Mouse (Mus musculus): Measurements from ENCODE around the gene Vsig10.
"Not testable (repeated sequence)": the region's sequence is repeated elsewhere in the genome, so short reads cannot be mapped to it uniquely, and the experiment has no call there.

Vsig10 gene

DNA sequence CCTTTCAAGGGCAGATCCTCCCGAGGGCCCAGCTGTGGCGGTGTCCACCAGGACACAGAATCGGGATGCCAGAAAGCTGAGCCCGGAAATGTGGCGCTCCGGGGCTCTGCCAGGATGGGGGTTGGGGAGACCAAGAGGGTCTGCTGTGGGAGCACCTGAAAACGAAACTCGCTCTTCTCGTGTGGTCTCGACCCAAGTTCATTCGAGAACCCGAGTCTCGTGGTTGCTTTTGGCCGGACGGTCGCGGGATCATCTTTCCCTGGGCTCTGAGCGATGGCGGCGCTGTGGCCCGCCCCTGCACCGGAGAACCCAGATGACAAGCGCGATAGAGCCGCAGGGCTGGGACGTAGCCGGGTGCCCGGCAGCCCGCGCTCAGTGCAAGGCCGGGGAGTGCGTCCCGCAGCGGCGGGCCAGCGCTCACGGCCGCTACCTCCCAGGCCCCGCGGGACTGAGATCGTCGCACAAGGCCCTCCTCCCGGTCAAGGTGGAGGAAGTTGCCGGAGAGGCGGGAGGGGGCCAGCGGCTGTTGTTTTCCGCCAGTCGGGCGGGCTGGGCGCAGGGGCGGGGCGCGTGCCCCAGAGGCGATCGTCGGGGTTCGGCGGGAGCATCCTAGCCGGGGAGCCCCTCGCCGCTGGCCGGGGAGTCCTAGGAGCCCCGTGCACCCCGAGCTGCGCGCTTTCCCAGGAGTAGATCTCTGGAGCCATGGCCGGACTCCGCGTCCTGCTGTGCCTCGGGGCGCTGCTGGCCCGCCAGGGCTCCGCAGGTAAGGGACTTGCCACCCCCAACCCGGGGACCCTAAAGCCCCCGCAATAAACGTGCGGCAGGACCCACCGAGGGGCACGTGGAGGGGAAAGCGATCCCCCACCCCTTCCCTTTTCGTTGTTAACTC, at the start of gene Vsig10:
Gene Vsig10, plus strand, starts transcription at position 343 of the 889 bp plus-strand sequence.
- peak; percentile 76 to 80 for DNase-seq (ENCODE audit: low spot score in 2 of 2)

DNA sequence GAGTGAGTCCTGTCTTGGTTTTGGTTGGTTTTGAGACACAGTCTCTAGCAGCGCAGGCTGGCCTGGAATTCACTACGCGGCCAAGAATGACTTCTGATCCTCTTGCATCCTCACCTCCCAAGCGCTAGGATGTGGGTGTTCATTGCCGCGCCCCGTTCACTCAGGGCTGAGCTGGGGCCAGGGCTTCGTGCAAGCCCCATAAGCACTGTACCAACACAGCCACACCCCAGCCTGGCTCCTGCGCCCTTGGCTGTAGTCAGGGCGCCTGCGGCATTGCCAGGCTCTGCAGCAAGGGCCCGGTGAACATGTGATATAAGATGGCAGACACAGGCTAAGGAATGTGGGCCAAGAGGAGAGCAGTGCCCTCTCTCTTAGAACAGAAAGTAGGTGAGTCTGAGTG, 49.5 kb upstream of the Vsig10 start:
- DNase-seq (ENCODE audit: low spot score in 2 of 2): no peak

GRCm38 (mm10) chr5:117271945-117272344, 46.9 kb upstream of the Vsig10 start:
- DNase-seq (ENCODE audit: low spot score in 2 of 2): no peak

- no peak for DNase-seq (ENCODE audit: low spot score in 2 of 2)
Observed at GRCm38 (mm10) chr5:117274817-117275216, 44.1 kb upstream of the Vsig10 start.

DNA sequence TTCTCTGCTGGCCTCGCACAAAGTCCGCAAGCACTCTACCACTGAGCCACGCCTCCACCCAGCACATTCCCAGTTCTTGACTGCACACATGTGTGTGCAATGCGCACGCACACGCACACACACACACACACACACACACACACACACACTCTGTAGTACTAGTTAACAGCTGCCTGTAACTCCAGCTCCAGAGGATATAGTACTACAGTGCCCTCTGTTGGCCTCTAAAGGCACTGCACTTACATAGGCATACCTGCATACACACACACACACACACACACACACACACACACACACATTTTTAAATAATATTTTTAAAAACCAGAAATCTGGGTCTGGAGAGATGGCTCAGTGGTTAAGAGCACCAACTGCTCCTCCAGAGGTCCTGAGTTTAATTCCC, 41.1 kb upstream of the Vsig10 start:
- no peak for DNase-seq (ENCODE audit: low spot score in 2 of 2)

GRCm38 (mm10) chr5:117278809-117279668, 39.8 kb upstream of the Vsig10 start:
- DNase-seq (ENCODE audit: low spot score in 2 of 2): peak in 1 of 2 experiments; percentile 18

DNA sequence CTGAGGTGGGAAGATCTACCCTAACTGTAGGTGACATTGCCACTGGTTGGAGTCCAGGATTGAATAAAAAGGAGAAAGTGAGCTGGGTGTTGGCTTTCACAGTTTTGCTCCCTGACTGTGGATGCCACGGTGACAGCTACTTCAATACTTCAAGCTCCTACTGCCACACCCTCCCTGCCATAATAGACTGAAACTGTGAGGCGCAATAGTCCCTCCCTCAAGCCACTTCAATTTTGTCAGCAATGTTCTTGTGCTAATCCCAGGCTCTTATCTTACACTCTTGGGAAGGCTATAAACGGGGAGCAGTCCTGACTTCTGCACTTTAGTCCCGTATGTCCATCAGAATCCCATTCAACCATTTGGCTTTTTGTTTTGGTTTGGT, 39.2 kb upstream of the Vsig10 start:
- DNase-seq (ENCODE audit: low spot score in 2 of 2): no peak

GRCm38 (mm10) chr5:117281536-117281935, 37.3 kb upstream of the Vsig10 start:
- DNase-seq (ENCODE audit: low spot score in 2 of 2): no peak

DNA sequence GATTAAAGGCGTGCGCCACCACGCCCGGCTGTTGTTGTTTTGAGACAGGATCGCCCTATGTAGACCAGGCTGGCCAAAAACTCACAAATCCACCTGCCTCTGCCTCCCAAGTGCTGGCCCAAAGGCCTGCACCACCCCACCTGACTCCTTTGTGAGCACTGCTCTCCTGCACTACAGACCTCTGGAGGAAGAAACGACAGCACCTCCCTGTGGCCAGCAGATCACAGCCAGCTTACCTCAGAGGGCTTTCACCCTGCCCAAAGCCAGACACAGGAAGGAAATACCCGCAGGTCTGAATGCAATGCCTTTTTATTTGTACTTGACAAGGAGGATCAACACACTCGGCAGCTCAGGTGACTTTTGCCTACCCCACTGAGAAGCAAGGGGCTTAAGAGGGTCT, 36.5 kb upstream of the Vsig10 start:
- DNase-seq (ENCODE audit: low spot score in 2 of 2): no peak

GRCm38 (mm10) chr5:117284029-117284428, 34.9 kb upstream of the Vsig10 start:
- DNase-seq (ENCODE audit: low spot score in 2 of 2): no peak

- no peak for DNase-seq (ENCODE audit: low spot score in 2 of 2)
Observed at GRCm38 (mm10) chr5:117284682-117285081, 34.2 kb upstream of the Vsig10 start.

DNA sequence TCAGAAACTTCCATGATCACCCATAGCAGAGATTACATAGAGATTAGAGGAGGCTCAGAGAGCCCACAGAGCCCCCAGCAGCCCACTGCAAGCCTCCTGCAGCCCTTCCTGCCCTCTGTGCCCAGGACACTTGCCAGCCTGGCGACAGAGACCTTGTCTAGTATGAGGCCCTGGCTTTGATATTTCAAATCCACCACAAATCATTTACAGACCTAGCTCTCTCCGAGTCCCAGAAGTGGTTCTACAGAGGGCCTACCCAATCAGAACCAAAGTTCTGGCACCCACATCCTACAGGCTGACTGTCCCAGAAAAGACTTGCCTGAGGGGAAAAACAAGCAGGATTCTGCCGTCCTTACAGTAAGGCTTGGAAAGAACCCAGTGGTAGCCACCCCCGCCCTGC, 33.6 kb upstream of the Vsig10 start:
- no peak for DNase-seq (ENCODE audit: low spot score in 2 of 2)

GRCm38 (mm10) chr5:117286286-117286685, 32.6 kb upstream of the Vsig10 start:
- no peak for DNase-seq (ENCODE audit: low spot score in 2 of 2)

DNA sequence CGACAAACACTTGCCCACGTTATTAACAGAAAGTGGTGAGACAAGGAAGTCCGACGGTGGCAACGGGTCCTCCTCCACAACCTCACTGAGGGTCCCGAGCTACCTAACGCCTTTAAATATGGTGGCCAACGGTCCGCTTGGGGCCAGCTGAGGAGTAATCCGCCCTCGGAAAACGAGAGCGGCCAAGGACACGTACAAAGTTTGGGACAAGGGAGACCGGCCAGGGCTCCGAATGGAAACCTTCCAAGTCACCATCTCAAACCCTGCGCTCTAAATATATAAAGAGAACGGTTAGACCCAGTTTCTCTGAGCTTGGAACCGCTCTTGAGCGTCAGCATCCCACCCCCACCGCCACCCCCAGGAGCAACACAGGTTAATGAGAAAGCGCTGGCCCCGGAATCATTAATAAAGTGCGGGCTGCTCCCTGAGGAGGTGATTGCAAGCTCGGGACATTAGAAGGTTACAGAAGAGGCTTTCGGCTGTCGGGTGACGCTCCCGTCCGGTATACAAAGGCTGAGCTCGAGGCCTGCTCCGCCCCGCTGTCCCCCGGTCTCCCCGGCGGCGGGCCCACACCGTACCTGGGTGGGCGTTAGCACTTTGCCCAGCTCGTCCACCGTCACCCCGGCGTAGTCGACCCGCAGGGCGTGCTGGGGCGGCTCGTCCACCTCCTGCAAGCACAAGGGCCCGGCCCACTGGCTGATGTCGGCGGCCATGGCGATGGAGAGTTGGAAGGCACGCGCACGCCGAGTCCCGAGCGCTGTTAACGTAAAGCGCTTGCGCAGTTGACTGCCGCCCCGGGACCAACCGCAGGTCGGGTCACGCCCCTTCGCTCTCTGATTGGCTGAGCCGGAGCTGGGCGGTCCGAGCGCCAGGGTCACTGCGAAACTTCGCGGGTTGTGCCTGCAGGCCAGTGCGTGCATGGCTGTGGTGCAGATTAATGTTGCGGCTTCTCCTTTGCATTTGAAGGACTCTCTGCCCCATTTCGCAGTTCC, 31.8 kb upstream of the Vsig10 start, which contains the start of gene Pebp1:
Gene Pebp1, minus strand, starts transcription at position 795 of the 992 bp plus-strand sequence.
- peak; percentile 95 for DNase-seq (ENCODE audit: low spot score in 2 of 2)

DNA sequence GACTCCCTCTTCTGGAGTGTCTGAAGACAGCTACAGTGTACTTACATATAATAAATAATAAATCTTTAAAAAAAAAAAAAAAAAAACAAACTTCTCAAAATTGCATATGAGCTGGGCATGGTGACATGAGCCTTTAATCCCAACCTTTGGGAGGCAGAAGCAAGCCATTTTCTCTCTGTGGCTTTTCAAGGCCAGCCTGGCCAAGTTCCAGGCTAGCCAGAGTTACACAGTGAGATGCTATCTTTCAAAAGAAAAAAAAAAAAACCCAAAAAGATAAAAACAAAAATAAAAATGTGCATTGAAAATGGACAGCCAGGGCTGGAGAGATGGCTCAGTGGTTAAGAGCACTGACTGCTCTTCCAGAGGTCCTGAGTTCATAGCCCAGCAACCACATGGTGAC, 29.2 kb upstream of the Vsig10 start:
- no peak for DNase-seq (ENCODE audit: low spot score in 2 of 2)

GRCm38 (mm10) chr5:117290081-117290480, 28.8 kb upstream of the Vsig10 start:
- DNase-seq (ENCODE audit: low spot score in 2 of 2): no peak

DNA sequence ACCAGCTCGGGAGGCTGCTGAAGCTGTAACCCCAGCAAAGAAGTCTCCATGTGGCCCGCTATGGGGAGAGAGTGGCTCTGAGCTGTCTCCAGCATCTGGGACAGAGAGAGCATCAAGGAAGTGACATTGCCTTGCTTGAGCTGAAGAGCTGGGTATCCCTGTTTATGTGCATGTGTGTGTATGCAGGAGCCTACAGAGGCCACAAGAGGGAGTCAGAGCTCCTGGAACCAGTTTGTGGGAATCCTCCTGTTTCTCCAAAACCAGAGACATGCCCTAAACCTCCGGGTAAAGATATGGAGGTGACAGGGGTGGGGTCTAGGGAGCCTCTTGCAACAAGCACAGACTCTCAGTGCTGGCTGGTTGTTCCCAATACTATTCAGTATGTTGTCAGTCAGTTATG, 27.6 kb upstream of the Vsig10 start:
- no peak for DNase-seq (ENCODE audit: low spot score in 2 of 2)

- no peak for DNase-seq (ENCODE audit: low spot score in 2 of 2)
Observed at GRCm38 (mm10) chr5:117292547-117292946, 26.3 kb upstream of the Vsig10 start.

DNA sequence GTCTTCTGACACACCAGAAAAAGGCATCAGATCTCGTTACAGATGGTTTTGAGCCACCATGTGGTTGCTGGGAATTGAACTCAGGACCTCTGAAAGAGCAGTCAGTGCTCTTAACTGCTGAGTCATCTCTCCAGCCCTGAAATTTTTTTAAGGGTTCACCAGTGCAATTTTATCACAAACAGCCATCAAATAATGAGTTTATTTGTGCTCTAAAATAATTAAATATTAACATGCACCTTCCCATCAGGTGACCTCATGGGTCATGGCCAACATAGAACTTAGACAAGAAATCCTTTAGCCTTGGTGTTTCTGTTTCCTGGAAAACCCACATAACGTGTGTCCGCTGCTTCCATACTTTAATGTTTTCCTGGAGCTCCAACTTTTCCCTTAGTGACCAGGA, 25.1 kb upstream of the Vsig10 start:
- not testable (repeated sequence) for DNase-seq (ENCODE audit: low spot score in 2 of 2)

DNA sequence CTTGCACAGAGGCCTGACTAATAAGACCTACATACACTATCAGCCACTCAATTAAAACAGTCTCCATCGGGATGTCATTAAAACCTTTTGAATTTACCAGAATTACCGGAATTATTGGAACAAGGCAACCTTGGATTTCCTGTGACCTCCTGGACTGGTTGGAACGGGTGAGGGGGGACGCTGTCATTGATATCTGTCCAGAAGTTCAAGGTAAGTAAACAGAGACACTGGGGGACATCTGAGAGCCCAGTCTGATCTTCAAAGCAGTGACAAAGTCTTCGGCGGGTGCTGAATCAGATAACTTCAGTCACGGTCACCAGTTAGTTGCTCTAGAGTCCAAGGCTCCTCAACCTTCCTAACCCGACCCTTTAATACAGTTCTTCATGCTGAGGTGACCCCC, 23.9 kb upstream of the Vsig10 start:
- no peak for DNase-seq (ENCODE audit: low spot score in 2 of 2)

DNA sequence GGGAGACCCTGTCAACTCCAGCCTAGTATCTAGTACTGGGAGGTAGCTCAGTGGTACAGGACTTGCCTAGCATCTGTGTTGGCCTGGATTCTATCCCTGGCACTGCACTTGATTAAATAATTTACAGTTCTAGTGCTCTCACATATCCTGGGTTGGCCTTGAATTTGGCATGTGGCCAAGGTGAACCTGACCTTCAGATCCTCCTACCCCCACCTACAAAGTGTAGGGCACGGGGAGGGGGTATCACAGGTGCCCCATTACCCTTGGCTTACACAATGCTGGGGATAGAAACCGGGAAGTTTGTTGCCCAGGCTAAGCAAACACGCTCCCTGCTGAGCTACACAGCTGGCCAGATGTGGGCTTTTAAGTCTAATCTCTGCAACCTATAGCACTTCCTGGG, 16.0 kb upstream of the Vsig10 start:
- no peak for DNase-seq (ENCODE audit: low spot score in 2 of 2)
